Mouse (Mus musculus) spleen, embryonic (tissue): ENCODE measurements around the gene Bspry.

Experiments
- CTCF ChIA-PET: fragments of 350-600 bp; sonication (Branson Sonifier 250); formaldehyde crosslinking; loops from one replicate; lab custom pipeline; 2022; lab: Charles Lee

Bspry gene

DNA sequence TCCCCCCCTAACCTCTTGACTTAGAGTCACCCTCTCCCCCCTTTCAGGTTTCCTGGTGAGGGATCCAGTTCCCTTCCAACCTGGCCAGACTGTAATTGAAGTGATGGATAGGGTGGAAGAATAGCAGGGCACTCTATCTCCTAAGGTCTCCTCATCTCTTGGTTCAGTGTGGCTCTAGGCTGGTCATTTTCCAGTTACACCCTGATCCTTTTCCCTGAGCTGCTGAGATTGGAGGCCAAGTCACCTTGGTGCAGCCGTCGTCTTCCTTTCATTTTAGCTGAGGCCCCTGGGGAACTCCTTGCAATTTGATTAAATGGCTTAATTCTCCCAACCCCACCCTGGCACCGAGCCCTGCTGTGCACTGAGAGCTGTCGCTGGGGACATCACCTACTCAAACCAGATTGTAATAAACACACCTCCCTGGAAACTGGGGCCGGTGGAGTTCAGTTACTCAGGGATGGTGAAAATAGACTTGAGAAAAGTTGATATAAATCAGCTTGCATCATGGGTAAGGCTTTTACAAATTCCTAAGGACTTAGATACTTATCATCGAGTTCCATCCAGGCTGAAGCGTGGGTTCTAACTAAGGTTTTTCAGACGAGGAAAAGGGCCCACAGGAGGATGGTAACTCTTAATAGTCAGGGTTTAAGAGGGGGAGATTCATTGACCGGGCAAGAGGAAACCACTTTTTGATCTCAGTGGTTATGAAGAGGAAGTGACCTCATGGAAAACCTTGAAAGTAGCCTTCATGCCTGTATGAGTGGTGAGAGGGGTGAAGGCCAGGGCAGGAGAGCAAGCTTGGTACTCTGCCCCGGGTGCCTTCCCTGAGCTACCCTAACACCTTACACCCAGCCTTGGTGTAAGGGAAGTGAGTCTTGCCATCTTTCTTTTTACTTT, 1.1 kb downstream of the Bspry start:
- CTCF ChIA-PET, result no interaction called here

DNA sequence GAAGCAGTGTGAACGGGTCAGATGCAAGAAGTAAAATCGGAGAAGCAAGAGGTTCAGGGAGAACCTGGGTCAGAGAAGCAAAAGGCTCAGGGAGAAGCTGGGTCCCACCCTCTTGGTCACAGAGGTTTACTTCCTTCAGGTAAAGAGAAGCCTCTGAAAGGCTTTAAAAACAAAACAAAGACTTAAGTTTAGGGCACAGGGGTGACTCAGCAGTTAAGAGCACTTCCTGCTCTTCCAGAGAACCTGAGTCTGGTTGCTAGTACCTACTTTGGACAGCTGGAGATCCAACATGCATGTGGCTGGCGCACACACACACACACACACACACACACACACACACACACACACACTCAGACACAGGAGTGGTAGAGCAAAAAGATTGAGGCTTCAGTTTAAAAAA, 5.1 kb downstream of the Bspry start:
- CTCF ChIA-PET, result interaction anchor here (0.7 kb wide), 1 partner anchor 68 kb away, joined by 4 read pairs; no protein-coding TSS in a partner anchor

DNA sequence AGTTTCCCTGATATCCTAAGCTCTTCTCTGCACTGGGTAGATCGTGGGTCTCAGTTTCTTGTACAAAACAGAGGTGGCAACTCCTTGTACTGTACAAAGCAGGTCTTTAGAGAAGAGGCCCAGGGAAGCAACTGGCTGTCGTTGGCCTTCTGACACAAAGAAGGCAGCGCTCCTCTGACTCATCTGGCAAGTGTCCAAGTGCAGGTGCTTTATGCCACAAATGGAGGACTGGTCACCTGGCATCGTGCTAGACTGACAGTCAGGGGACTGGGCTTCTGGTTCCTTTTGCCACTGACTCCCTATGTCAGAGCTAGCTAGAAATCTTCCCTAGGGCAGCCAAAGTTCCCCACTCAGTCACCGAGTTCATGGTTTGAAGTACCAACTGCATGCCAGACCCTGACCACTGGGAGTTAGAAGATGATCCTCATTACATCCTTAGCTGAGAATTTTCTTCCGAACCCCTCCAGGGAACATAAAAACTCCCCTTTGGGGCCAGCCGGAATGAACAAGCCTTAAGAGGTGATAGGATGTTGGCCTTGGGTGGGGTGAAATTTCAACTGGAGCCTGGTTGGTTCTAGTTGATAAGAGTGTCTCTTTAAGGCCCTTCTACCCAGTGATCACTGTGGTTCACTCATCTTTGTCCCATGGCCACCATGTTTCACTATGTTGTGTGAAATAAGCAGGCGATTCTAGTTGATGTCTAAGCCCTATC, 5.8 kb downstream of the Bspry start:
- CTCF ChIA-PET, result interaction anchor here (0.7 kb wide), 1 partner anchor 67 kb away, joined by 4 read pairs; no protein-coding TSS in a partner anchor

GRCm38 (mm10) chr4:62486162-62486696, 6.4 kb downstream of the Bspry start:
- CTCF ChIA-PET, result interaction anchor here (0.7 kb wide), 1 partner anchor 11 kb away, joined by 5 read pairs; no protein-coding TSS in a partner anchor

- CTCF ChIA-PET, result no interaction called here
Observed at GRCm38 (mm10) chr4:62487172-62487571, 7.3 kb downstream of the Bspry start.

GRCm38 (mm10) chr4:62487914-62488313, 8.1 kb downstream of the Bspry start:
- CTCF ChIA-PET, result no interaction called here

DNA sequence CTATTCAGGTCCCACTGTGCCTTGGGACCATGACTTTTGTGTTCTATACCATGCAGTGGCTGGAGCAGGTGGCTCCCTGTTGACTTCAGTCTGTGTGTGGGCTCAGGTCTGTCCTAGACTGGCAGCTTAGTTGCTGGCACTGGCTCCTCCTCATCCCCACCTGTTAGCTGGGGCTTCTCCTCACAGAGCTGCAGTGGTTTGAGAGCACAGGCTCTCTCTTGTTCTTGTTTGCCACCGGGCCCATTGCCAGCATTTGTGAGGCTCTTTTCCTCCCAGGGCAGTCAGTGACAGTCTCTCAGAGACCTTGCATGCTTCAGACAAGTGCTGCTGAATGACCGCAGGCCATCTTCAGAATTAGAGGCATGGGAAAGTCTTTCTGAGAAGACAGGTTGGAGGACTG, 12.8 kb downstream of the Bspry start:
- CTCF ChIA-PET, result interaction anchor here (0.6 to 1.3 kb wide), 3 partner anchors 9 to 101 kb away, joined by 3 to 4 read pairs (median 4); partner anchors contain the start of gene Hdhd3

GRCm38 (mm10) chr4:62494230-62494629, 14.4 kb downstream of the Bspry start:
- CTCF ChIA-PET, result interaction anchor here (1.3 kb wide), 1 partner anchor 8 kb away, joined by 4 read pairs; no protein-coding TSS in a partner anchor

- CTCF ChIA-PET, result no interaction called here
Observed at GRCm38 (mm10) chr4:62495946-62496345, 16.1 kb downstream of the Bspry start.

- CTCF ChIA-PET, result no interaction called here
Observed at GRCm38 (mm10) chr4:62496815-62497214, 17.0 kb downstream of the Bspry start.

DNA sequence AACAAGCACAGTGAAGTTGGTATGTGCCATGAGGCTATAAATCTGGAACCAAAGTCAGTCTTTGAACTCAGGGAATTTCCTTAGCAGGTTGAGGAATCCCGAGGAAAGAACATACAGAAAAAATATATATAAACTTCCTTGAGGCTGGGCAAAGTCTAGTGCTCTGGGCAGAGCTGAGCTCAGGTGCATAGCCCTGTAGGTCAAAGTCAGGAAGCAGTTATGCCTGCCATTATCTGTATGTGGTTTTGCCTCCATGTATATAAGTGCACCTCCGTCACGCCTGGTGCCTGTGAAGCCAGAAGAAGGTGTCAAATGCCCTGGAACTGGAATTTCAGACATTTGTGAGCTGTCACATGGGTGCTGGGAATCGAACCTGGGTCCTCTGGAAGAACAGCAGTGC, 20.9 kb downstream of the Bspry start:
- CTCF ChIA-PET, result no interaction called here

DNA sequence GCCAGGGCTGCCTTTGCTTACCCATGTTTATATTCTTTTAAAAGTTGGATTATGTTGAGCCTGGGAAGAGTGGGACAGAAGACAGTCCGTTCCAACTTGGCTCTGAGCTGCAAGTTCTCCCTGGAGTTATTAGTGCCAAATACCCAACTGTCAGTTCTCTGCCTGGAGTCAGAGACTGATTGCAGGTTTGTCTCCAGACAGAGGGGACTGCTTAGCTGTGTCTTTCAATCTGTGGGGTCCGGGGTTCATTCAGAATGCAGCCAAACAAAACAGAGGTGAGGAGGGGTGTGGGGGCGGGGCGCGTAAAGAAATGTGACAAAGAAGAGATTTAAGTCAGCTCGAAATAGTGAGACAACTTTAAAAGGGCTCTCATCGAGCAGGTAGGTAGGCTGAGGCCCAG, 21.7 kb downstream of the Bspry start:
- CTCF ChIA-PET, result interaction anchor here (0.9 to 1.3 kb wide), 2 partner anchors 8 to 28 kb away, joined by 3 to 4 read pairs; no protein-coding TSS in a partner anchor

GRCm38 (mm10) chr4:62501964-62502732, 22.3 kb downstream of the Bspry start:
- CTCF ChIA-PET, result interaction anchor here (0.9 to 1.3 kb wide), 2 partner anchors 9 to 28 kb away, joined by 3 to 4 read pairs; no protein-coding TSS in a partner anchor

GRCm38 (mm10) chr4:62502969-62503368, 23.1 kb downstream of the Bspry start:
- CTCF ChIA-PET, result interaction anchor here (0.5 kb wide), 1 partner anchor 11 kb away, joined by 3 read pairs; no protein-coding TSS in a partner anchor

GRCm38 (mm10) chr4:62503374-62503970, 23.6 kb downstream of the Bspry start, which contains the start of gene Hdhd3:
Gene Hdhd3, minus strand, starts transcription at chr4:62503467.
- CTCF ChIA-PET, result interaction anchor here (0.5 kb wide), 1 partner anchor 11 kb away, joined by 3 read pairs; no protein-coding TSS in a partner anchor

- CTCF ChIA-PET, result no interaction called here
Observed at GRCm38 (mm10) chr4:62505991-62506390, 26.1 kb downstream of the Bspry start.

DNA sequence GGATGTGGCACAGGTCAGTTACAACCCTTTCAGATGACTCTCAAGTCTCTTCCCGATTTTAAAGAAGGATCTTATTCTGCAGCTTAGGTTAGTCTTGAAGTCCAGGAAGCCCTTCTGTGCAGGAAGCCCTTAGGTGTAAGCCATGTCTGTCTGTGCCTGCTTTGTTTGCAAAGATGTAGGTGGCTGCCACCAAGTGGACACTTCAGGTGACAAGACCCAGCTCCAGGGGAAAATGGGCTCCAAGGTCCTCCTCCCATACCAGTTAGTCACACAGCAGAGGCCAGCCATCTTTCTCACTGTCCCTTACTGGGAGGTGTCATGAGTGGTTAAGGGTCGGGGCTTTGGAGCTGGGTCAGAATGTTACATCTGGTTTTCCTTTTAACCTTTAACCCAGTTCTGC, 26.9 kb downstream of the Bspry start:
- CTCF ChIA-PET, result interaction anchor here (0.9 kb wide), 1 partner anchor 9 kb away, joined by 3 read pairs; no protein-coding TSS in a partner anchor

DNA sequence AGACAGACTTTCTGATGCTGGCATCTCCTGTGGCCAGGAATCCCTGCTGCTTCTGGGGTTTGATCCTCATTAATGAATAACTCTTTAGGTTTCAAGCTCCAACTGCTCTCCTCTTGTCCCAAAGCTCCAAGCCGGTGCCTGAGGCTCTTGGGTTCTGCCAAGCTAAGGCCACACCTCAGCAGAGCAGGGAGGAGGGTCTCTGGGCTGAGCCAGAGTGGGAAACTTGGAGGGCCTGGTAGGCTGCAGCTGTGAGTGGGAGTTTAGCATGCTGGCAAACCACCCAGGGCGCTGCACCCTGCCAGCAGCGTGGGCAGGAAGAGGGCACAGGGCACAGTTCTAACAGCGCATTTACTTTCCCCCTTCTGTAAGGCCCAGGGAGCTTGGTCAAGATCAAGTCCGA, 29.0 kb downstream of the Bspry start:
- CTCF ChIA-PET, result no interaction called here

- CTCF ChIA-PET, result no interaction called here
Observed at GRCm38 (mm10) chr4:62509946-62510345, 30.1 kb downstream of the Bspry start.

- CTCF ChIA-PET, result no interaction called here
Observed at GRCm38 (mm10) chr4:62513998-62514506, 34.2 kb downstream of the Bspry start.
